Mouse (Mus musculus) activated CD4-positive, CD25-positive, alpha-beta regulatory T cell, adult 4 months (primary cell): ENCODE data around the gene Mettl15. TPM values are rescaled to one million over a fixed set of nuclear protein-coding genes. Genes with fewer than 3 reads are reported as not detected.

Source experiments
- ATAC-seq: one replicate; pipeline ENCODE4 v1.8.0; 2017
- polyA plus RNA-seq, 2 experiments: library from polyadenylated mRNA; unstranded; fragments of 100-300 nt; shearing (Covaris generic); gene quantifications; one replicate each; pipeline ENCODE4 v1.2.1; 2017

Gene Mettl15
- polyA plus RNA-seq, 2 experiments from 2014 or later, result 13.3 to 18.6 TPM

DNA sequence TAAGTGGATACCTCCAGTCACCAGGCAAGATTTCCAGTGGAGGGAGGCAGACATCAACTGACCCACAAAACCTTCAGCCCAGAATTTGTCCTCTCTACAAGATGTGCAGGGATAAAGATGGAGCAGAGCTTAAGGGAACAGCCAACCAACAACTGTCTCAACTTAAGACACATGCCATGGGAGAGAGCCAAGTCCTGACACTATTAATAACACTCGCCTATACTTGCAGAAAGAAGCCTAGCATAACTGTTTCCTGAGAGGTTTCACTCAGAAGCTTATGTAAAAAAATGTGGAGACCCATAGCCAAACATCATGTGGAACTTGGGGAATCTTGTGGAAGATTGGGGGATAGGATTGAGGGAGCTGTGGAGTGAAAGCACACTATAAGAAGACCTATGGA lies 124.4 kb downstream of the Mettl15 start:
- ATAC-seq, result no peak

DNA sequence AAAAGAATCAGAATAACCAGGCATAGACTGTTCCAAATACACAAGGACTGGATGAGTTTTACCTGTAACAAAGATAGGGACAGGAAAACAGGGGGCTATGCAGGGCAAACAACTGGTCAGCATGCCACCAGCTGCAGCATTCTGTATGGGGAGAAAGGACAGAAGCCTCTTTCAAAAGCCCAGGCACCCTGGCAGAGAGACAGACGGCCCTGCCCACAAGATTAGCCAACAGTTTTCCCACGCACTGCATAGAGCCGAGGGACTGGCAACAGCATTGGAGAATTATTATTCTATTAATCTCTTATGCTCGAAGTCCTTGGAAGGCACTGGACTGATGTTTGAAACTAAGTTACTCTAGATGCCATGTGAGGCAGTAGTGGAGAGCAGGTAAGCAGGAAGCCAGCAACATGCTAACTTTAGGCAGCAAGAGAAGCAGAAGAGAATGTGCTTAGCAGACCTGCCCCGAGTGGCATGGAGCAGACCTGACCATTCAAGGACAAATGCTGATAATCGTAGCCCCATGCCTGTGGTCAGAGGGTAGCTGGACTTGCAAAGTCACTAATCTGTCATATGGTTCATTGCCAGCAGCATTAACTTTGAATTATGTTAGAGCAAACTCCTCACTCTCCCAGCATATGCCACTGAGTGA lies 127.0 kb downstream of the Mettl15 start:
- no peak for ATAC-seq

DNA sequence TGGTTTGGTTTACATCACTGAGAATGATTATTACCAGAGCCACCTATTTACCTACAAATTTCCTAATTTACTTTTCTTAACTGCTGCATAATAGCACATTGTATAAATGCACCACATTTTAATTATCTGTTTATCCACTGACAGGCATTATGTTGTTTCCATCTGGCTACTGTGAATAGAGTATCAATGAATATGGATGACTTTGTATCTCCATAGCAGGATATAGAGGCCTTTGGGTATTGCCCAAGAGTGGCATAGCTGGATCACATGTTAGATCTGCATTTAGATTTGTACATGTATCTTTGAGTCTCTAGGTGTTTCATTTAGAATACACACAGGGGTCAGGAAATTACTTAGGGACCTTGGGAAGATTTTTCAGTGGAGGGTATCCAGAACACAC lies 133.3 kb downstream of the Mettl15 start:
- ATAC-seq, result no peak

GRCm38 (mm10) chr2:109144410-109144809 lies 136.1 kb downstream of the Mettl15 start:
- ATAC-seq, result no peak

- no peak for ATAC-seq
These were observed 140.2 kb downstream of the Mettl15 start for GRCm38 (mm10) chr2:109140330-109140729.

DNA sequence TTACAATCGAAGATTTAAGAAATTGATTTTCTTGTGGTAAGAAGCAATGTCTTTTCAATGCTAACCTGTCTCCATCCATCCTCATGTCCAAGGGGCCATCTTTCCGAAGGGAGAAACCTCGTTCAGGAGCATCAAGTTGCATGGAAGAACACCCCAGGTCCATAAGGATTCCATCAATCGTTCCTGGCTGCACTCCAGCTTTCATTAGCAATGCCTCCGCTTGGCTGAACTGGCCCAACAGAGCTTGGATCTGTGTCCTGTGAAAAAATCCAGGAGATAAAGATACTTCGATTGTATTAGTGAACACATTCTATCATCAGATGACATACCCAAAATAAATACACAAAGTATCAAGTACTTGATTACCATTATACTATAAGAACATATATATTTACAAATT lies 143.3 kb downstream of the Mettl15 start:
- ATAC-seq, result no peak

- ATAC-seq, result no peak
These were observed 149.8 kb downstream of the Mettl15 start for GRCm38 (mm10) chr2:109130718-109131117.

DNA sequence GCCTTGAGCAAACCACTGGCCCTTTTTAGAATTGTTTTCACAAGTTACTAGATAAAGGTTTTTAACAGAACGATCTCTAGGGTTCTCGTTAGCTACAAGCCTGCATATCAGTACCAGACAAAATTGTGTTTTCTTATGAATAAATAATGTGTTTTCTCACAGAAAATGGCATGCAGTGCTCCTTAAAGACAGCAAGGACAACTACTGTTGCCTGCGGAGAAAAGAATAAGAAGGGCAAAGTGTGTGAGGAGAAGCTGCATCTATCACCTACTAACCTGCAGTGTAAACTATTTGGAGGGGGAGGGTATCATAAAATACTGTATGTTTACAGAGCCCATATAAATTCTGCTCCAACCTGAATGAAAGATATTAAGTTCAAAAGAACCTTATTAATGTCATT lies 150.6 kb downstream of the Mettl15 start:
- no peak for ATAC-seq

DNA sequence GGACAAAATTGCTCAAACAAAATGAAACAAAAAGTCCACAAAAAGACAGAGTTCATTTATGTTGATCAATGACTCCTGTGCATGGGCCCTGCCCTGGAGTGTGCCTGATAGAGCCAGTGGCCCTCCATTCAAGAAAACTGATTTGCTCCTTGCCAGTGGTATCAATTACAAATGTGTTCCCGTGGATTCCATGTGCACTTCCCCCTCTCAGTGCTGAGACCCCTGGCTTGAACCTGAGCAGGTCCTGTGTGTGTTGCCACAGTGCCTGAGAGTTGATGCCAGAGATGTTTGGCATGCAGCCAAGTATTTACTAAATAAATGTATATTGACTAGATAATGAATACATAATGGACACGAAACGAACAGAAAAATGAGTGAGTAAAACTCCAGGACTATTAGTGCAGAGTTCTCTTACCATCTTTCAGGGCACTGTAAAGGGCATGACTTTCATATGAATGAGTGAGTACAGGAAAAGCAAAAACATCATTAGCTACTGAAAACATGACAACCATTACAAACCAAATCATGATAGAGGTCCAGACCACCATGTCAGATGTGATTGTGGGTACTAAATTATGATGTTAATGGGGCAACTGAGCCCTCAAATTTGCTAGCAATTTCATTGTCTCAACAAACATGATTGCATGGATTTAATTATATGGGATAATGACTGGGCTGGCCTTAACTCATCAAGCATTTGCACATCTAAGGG lies 174.6 kb downstream of the Mettl15 start:
- ATAC-seq, result no peak

DNA sequence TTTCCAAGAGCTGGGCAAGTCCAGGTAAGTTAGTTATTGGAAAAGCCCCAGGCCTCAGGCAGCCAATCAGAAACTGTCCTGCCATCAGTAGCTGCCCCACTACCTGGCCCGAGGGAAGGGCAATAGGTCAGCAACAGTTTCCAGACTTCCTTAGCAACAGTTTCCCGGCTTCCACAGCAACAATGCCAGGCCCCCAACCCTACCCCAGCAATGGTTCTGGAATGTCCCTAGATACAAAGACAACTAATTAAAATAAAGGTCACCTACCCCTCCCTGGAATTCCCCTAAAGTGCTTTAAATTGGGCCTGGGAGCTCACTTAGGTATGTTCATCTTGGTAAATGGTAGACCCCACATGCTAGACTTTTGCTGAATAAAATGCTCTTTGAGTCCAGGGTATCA lies 230.9 kb downstream of the Mettl15 start:
- ATAC-seq, result no peak

Other genes with a start within 250 kb of the Mettl15 start
- 1 to 10 TPM; 6.2 to 8.7 TPM for gene Kif18a, start within 50 bp of the Mettl15 start, polyA plus RNA-seq